ENCODE assay signal across 11 mouse cellular contexts in genomic region chr1:136167657-136168056, GRCm38 (mm10). TPM values are rescaled to one million over a fixed set of nuclear protein-coding genes. Genes with fewer than 3 reads are reported as not detected.
DNase-seq lines count a peak whose midpoint lies in the region; ATAC-seq and TF ChIP-seq lines count a peak whose summit lies in the region.
"Had no signal": no experiment of that assay in that cellular context is flagged by ENCODE, and none has a peak within 500 bp of the region (broad histone marks: within the 10 kb centered on the region; RNA-seq: fewer than 3 reads in every experiment).

No protein-coding gene starts in this region.

- TF ChIP-seq CTCF in forebrain, postnatal 0 days (IDR thresholded peaks at IDR 0.05; ENCODE audit: low read depth) = peak; percentile 34
- TF ChIP-seq CTCF in left cerebral cortex, adult 2 months (IDR thresholded peaks at IDR 0.05) = peak; percentile 63
- TF ChIP-seq CTCF in CH12.LX (conservative IDR thresholded peaks at IDR 0.05 in 1 of 2, IDR thresholded peaks at IDR 0.05 in 1 of 2; ENCODE audit: low read depth in 2 of 2, low read length in 2 of 2) = peak in 1 of 2 experiments; percentile 73; a peak in 2 of 4 replicates

- H3K4me1 ChIP-seq in forebrain, postnatal 0 days (ENCODE audit: insufficient read depth) = no peaks in the 10 kb centered on the region
- no peaks in the 10 kb centered on the region for H3K4me1 ChIP-seq in forebrain, embryonic 14.5 days (ENCODE audit: control insufficient read depth, insufficient read depth, low read length)
- peaks cover 6 to 41% of the 10 kb centered on the region in 2 experiments for H3K4me1 ChIP-seq in CH12.LX (ENCODE audit: control insufficient read depth in 1 of 2, insufficient read depth in 2 of 2)
- H3K4me1 ChIP-seq: embryonic facial prominence, embryonic 13.5 days had no signal

- intact Hi-C loops in left cerebral cortex, adult 2 months (cut with DNase I) = loop anchor here (1.0 to 2.0 kb wide), 2 partner anchors 51 to 120 kb away; no protein-coding TSS in a partner anchor
- intact Hi-C loops in left cerebral cortex, postnatal 10 days (cut with DNase I) = loop anchor here (5.0 kb wide), 1 partner anchor 115 kb away; the partner anchor contains the start of genes Ascl5 and Cacna1s

- H3K9me3 ChIP-seq in forebrain, postnatal 0 days (ENCODE audit: low read length) = no peaks in the 10 kb centered on the region
- H3K9me3 ChIP-seq in forebrain, embryonic 14.5 days (replicated peaks; ENCODE audit: control insufficient read depth, low read length) = no peaks in the 10 kb centered on the region
- no peaks in the 10 kb centered on the region for H3K9me3 ChIP-seq in CH12.LX (replicated peaks; ENCODE audit: low read length)
- H3K9me3 ChIP-seq: embryonic facial prominence, embryonic 13.5 days had no signal

- H3K79me2 ChIP-seq in CH12.LX (replicated peaks; ENCODE audit: control insufficient read depth, extremely low read depth, insufficient read depth, poor library complexity, severe bottlenecking) = no peaks in the 10 kb centered on the region

- H3K27ac ChIP-seq in forebrain, postnatal 0 days (ENCODE audit: low read depth, low read length) = no peak overlapping the region
- H3K27ac ChIP-seq in forebrain, embryonic 14.5 days (ENCODE audit: low read depth, low read length) = no peak overlapping the region
- H3K27ac ChIP-seq in left cerebral cortex, adult 2 months = peak overlapping the region; percentile 32; the same call in 1 of the 2 replicates
- no peak overlapping the region for H3K27ac ChIP-seq in CH12.LX (ENCODE audit: insufficient read depth, low read depth)
- H3K27ac ChIP-seq: embryonic facial prominence, embryonic 13.5 days had no signal

- 70% methylated on average over 8 of the region's 8 CpGs for WGBS in forebrain, postnatal 0 days
- WGBS in forebrain, embryonic 14.5 days = 77% methylated on average over 8 of the region's 8 CpGs

- dilution Hi-C loops in CH12.LX (cut with MboI; ENCODE audit: extremely low pct_ligation_motif_present, extremely low pct_unique_long_range_greater_than_20kb, low sequenced_read_pairs) = no loop called here

- no peak overlapping the region for H3K9ac ChIP-seq in forebrain, postnatal 0 days
- H3K9ac ChIP-seq in forebrain, embryonic 14.5 days (ENCODE audit: low read length) = no peak overlapping the region
- no peak overlapping the region for H3K9ac ChIP-seq in CH12.LX (ENCODE audit: insufficient read depth, low read depth)
- H3K9ac ChIP-seq: embryonic facial prominence, embryonic 13.5 days had no signal

- TF ChIP-seq POLR2A in CH12.LX (IDR thresholded peaks at IDR 0.05; ENCODE audit: low read depth, low read length) = no peak

- peak; percentile 78 for TF ChIP-seq RAD21 in CH12.LX (IDR thresholded peaks at IDR 0.05; ENCODE audit: low read depth, low read length)

- ATAC-seq in forebrain, postnatal 0 days = no peak
- ATAC-seq in forebrain, embryonic 14.5 days = no peak

- no peaks in the 10 kb centered on the region for H3K27me3 ChIP-seq in forebrain, postnatal 0 days (ENCODE audit: insufficient read depth, low read length)
- no peaks in the 10 kb centered on the region for H3K27me3 ChIP-seq in forebrain, embryonic 14.5 days (replicated peaks; ENCODE audit: control insufficient read depth, insufficient read depth, low read length)
- no peaks in the 10 kb centered on the region for H3K27me3 ChIP-seq in CH12.LX (replicated peaks)
- H3K27me3 ChIP-seq: embryonic facial prominence, embryonic 13.5 days had no signal

- H3K4me3 ChIP-seq in forebrain, postnatal 0 days (ENCODE audit: low read depth, low read length) = no peak overlapping the region
- H3K4me3 ChIP-seq in forebrain, embryonic 14.5 days (ENCODE audit: low read depth, low read length) = no peak overlapping the region
- no peak overlapping the region for H3K4me3 ChIP-seq in left cerebral cortex, adult 2 months
- H3K4me3 ChIP-seq in CH12.LX (replicated peaks in 1 of 3; ENCODE audit: low read depth in 2 of 3, low read length in 2 of 3, poor library complexity in 1 of 3) = no peak overlapping the region
- H3K4me3 ChIP-seq: embryonic facial prominence, embryonic 13.5 days had no signal

- no peak for TF ChIP-seq EP300 in CH12.LX (IDR thresholded peaks at IDR 0.05; ENCODE audit: low read length)

- DNase-seq in forebrain, postnatal 0 days = no peak
- no peak for DNase-seq in forebrain, embryonic 14.5 days (ENCODE audit: low spot score)
- DNase-seq in left cerebral cortex, adult 2 months (ENCODE audit: extremely low spot score in 1 of 2, low spot score in 2 of 2) = no peak
- DNase-seq in left cerebral cortex, postnatal 10 days (ENCODE audit: extremely low spot score in 1 of 2, low spot score in 2 of 2) = no peak
- peak; percentile 22 for DNase-seq in CH12.LX (ENCODE audit: extremely low read depth)
- DNase-seq in kidney, postnatal 10 days = peak; percentile 64
- no peak for DNase-seq in neural tube, embryonic 10.5 days (ENCODE audit: extremely low spot score, low spot score)
- no peak for DNase-seq in spleen, adult 12 weeks (ENCODE audit: low spot score)

- no peak overlapping the region for H3K4me2 ChIP-seq in forebrain, postnatal 0 days (ENCODE audit: low read depth)
- no peak overlapping the region for H3K4me2 ChIP-seq in forebrain, embryonic 14.5 days (ENCODE audit: low read length)
- no peak overlapping the region for H3K4me2 ChIP-seq in CH12.LX (ENCODE audit: insufficient read depth, low read depth, poor library complexity, severe bottlenecking)
- H3K4me2 ChIP-seq: embryonic facial prominence, embryonic 13.5 days had no signal

- peaks cover 94% of the 10 kb centered on the region for H3K36me3 ChIP-seq in forebrain, postnatal 0 days (ENCODE audit: insufficient read depth)
- H3K36me3 ChIP-seq in forebrain, embryonic 14.5 days (ENCODE audit: control insufficient read depth, insufficient read depth, low read length) = peaks cover 91% of the 10 kb centered on the region
- peaks cover 89 to 99% of the 10 kb centered on the region in 2 experiments for H3K36me3 ChIP-seq in CH12.LX (replicated peaks in 1 of 2; ENCODE audit: control insufficient read depth in 1 of 2, insufficient read depth in 1 of 2, low read length in 1 of 2)

- in situ Hi-C loops in CH12.LX (cut with MboI; ENCODE audit: low pct_ligation_motif_present, low pct_unique_long_range_greater_than_20kb, low sequenced_read_pairs) = no loop called here

TF ChIP-seq in CH12.LX, 34 proteins besides CTCF, POLR2A, EP300 and RAD21:
- TF ChIP-seq MAX (IDR thresholded peaks at IDR 0.05; ENCODE audit: low read length) (no peak), HCFC1 (IDR thresholded peaks at IDR 0.05; ENCODE audit: low read depth, low read length) (no peak), RCOR1 (conservative IDR thresholded peaks at IDR 0.05; ENCODE audit: low read depth, low read length) (no peak), ELF1 (IDR thresholded peaks at IDR 0.05; ENCODE audit: low read depth, low read length) (no peak), POLR2AphosphoS2 (IDR thresholded peaks at IDR 0.05; ENCODE audit: low read depth, low read length) (no peak), IRF4 (IDR thresholded peaks at IDR 0.05; ENCODE audit: low read depth, low read length) (no peak), GABPA (IDR thresholded peaks at IDR 0.05; ENCODE audit: insufficient replicate concordance, low read depth, low read length) (no peak), TCF12 (IDR thresholded peaks at IDR 0.05; ENCODE audit: low read depth, low read length) (no peak), KAT2A (IDR thresholded peaks at IDR 0.05; ENCODE audit: insufficient replicate concordance, low read length) (no peak), MYC (IDR thresholded peaks at IDR 0.05; ENCODE audit: low read depth, low read length) (no peak), SMC3 (IDR thresholded peaks at IDR 0.05; ENCODE audit: low read depth, low read length) (peak; percentile 77), ZC3H11A (IDR thresholded peaks at IDR 0.05; ENCODE audit: low read depth, low read length) (peak; percentile 17; the same call in 1 of the 2 replicates), USF2 (conservative IDR thresholded peaks at IDR 0.05; ENCODE audit: low read depth, low read length) (no peak), MAFK (IDR thresholded peaks at IDR 0.05; ENCODE audit: insufficient replicate concordance, low read length) (no peak)

RNA-seq across cellular contexts. Expression of gene Kif21b, which starts 36.5 kb away (rescaled TPM):
- total RNA-seq in forebrain, postnatal 0 days (2014; rRNA removed) = 120 and 135 TPM in 2 replicates
- 24.8 and 29.2 TPM in 2 replicates for polyA plus RNA-seq in forebrain, postnatal 0 days (2015; fragmentation: Nextera tagmentation; extraction: Ambion mirVana)
- polyA plus RNA-seq in forebrain, embryonic 14.5 days (2014; fragmentation: Nextera tagmentation; extraction: Ambion mirVana) = 52.4 and 61.5 TPM in 2 replicates
- total RNA-seq in left cerebral cortex, adult 2 months (2021) = 10 to 100 TPM; 67.3 to 74.2 TPM
- total RNA-seq in left cerebral cortex, postnatal 10 days (2021) = 100 to 1,000 TPM; 329 to 393 TPM
- 21.1 and 26.2 TPM in 2 replicates for total RNA-seq in CH12.LX (2012; rRNA removed)
- total RNA-seq in CH12.LX (2014; rRNA removed) = 6.0 and 7.3 TPM in 2 replicates
- 22.6 and 32.4 TPM in 2 replicates for polyA plus RNA-seq in CH12.LX (2012; ENCODE audit: insufficient read length, low read depth)

RNA-seq across cellular contexts. Expression of gene Mroh3, which starts 45.0 kb away (rescaled TPM):
- not detected in 2 replicates for total RNA-seq in forebrain, postnatal 0 days (2014; rRNA removed)
- polyA plus RNA-seq in forebrain, postnatal 0 days (2015; fragmentation: Nextera tagmentation; extraction: Ambion mirVana) = not detected in 2 replicates
- polyA plus RNA-seq in forebrain, embryonic 14.5 days (2014; fragmentation: Nextera tagmentation; extraction: Ambion mirVana) = not detected in 2 replicates
- total RNA-seq in left cerebral cortex, adult 2 months (2021) = 1 to 10 TPM; 1.2 to 1.8 TPM
- 1 to 10 TPM in 1 of 2 experiments, under 1 TPM in 1; 0.97 to 1.2 TPM for total RNA-seq in left cerebral cortex, postnatal 10 days (2021)
- not detected in 2 replicates for total RNA-seq in CH12.LX (2012; rRNA removed)
- not detected in 2 replicates for total RNA-seq in CH12.LX (2014; rRNA removed)
- polyA plus RNA-seq in CH12.LX (2012; ENCODE audit: insufficient read length, low read depth) = not detected in 2 replicates
- total RNA-seq: hematopoietic stem cell, adult 5-6 weeks had no signal
- polyA plus RNA-seq: liver, embryonic 16.5 days had no signal

Comparison
In these comparisons a context has a peak if more than half of its experiments do, and no peak if none do; other contexts are left out.
1. DNase-seq: peak in CH12.LX (single experiment) and kidney, postnatal 10 days (single experiment); none in forebrain, postnatal 0 days (single experiment), forebrain, embryonic 14.5 days (single experiment), left cerebral cortex, adult 2 months (0 of 2), left cerebral cortex, postnatal 10 days (0 of 2), neural tube, embryonic 10.5 days (single experiment) and spleen, adult 12 weeks (single experiment).